Mouse (Mus musculus) heart, adult 9 months (tissue): ENCODE data around the gene Chd2.
"Not testable (repeated sequence)": the region's sequence is repeated elsewhere in the genome, so short reads cannot be mapped to it uniquely, and the experiment has no call there.

Source experiments
- DNase-seq, 2 experiments: peaks; one replicate each; pipeline ENCODE4 v3.0.0; 2022; ENCODE audit warnings: low spot score in 2 of 2

Gene Chd2

GRCm38 (mm10) chr7:73540202-73541078, 1.2 kb downstream of the Chd2 start:
- DNase-seq: no peak

GRCm38 (mm10) chr7:73539116-73539682, 2.4 kb downstream of the Chd2 start:
- no peak for DNase-seq

- no peak for DNase-seq
These were observed 3.1 kb downstream of the Chd2 start for GRCm38 (mm10) chr7:73538424-73539079.

- peak; percentile 100 for DNase-seq
These were observed 3.8 kb downstream of the Chd2 start for GRCm38 (mm10) chr7:73537634-73538423.

DNA sequence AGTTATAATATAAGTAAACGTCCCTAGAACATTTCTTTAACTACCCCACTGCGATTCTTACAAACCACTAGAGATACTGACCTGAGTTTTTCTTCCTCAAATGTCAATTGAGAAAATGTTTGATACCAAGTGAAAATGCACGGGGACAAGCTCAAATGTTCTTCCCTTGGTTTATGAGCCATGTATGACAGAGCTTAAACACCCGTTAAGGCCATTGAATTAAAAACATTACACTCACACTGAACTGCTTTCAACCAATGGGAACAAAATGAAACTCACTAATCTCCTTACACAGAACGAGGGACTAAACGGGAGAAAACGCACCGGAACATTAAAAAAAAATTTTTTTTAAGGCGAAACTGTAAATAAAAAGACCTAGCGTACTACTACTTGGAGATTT, 4.4 kb downstream of the Chd2 start:
- DNase-seq: no peak

- no peak for DNase-seq
These were observed 5.1 kb downstream of the Chd2 start for GRCm38 (mm10) chr7:73536579-73536978.

GRCm38 (mm10) chr7:73535861-73536200, 5.8 kb downstream of the Chd2 start:
- DNase-seq: no peak

DNA sequence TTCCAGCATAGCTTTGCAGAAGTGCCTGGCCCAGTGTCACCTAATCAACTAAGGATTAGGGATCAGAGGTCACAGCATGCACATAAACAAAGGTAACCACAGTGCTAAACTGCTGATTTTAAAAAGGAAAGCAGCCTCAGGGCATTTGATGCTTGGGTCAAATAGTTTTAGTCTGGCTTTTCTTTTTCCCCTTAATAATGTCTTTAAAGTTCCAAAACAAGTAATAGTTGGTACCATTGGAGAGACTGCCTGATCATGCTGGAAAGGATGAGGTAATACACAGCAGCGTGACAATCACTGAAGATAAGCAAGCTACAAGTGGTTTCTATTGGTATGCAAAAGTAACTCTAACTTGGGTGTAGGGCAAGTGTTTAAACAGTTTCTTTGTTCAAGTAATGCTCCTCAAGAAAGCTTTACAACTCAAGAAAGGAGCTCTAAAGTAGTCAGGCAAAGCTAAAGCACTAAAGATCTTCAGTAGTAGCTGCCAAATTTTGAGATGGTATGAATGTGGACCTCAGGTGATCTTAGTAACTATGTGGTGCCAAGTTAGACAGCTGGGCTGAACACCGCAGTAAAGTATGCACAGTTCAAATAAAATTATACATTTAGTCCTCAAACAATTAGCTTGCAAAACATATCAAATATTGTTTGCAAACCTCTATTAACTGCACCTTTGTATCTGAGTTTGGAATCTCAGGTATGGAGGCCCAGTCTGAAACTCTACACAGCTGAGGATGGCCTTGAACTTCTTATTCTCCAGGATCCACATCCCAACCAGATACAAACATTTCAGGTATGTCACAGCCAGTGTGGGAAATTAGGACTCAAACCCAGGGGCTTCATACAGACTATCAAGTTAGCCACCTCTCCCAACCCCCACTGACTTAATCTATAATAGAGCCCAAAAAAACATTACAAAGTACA, 6.4 kb downstream of the Chd2 start:
- DNase-seq: no peak

- peak in 1 of 2 experiments; percentile 63 for DNase-seq
These were observed 8.2 kb downstream of the Chd2 start for GRCm38 (mm10) chr7:73533457-73533856.

- DNase-seq: peak; percentile 59 to 67
These were observed 8.7 kb downstream of the Chd2 start for GRCm38 (mm10) chr7:73532916-73533315.

DNA sequence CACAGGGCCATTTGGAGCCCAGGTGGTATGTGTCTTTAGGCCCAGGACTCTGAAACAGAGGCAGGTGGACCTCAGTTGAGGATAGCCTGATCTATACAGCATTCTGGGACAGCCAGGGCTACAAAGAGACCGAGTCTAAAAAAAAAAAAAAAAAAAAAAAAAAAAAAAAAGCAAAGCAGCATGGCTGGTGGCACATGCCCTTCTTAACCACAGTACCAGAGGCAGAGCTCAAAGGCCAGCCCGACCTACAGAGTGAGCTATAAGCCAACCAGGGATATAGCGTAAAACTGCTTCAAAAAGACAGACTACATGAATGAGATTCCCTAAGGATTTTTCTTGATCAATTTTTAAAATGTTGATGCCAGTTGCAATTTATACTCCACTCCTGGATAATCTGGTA, 9.5 kb downstream of the Chd2 start:
- no peak for DNase-seq

DNA sequence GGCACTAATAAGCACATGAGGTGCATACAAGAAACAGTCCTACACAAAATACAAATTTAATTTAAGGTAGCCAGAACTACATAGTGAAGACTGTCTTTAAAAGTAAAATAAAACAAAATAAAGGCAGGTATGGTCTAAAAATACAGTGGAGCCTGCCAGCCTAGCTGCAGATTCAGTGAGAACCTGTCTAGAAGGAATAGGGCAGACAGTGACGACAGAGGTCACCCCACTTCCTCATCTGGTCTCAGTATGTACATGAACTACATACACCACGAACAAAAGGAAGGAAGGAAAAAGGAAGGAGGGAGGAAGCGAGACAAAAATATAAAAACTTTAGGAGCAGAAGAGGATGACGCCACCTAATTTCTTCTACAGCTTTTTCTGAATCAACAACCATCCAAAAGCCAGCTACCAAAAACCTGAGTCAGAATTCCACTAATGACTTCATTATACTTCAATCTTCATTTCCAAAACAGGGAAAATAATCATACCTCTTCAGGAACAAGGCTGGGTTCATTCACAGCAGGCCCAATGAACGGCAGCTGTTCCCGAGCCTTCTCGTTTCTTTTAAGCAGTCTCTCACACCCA, 10.0 kb downstream of the Chd2 start:
- no peak for DNase-seq

DNA sequence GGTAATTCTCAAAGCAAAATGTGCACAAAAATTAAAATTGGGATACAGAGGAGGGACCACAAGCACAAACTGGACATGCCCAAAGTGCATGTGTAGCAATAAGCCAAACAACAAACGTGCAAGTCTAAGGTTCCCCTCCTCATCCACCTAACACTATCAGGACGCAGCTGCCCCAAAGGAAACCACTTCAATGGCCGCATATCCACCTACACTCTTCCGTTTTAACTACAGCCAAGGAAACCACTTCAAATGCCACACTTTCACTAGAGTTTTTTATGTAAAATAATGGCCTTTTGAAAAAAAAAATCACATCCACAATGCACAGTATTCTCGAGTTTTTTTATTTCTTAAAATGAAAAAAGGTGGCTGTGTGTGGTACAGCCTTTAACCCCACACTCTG, 10.8 kb downstream of the Chd2 start:
- no peak for DNase-seq

DNA sequence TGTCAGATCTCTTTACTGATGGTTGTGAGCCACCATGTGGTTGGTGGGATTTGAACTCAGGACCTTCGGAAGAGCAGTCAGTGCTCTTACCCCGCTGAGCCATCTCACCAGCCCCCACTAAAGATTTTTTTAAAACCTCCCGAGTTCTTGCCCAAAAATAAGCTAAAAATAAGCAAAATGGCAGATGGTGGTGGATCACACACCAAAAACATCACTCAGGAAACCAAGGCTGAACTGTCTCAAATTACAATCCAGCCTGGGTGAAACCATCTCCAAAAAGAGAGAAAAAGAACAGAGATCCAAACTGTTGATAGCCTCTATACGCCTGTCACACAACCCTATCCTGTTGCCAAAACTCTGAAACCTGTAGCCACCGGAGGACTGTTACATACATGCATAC, 11.5 kb downstream of the Chd2 start:
- no peak for DNase-seq

GRCm38 (mm10) chr7:73529261-73529660, 12.4 kb downstream of the Chd2 start:
- DNase-seq: no peak

GRCm38 (mm10) chr7:73528377-73528894, 13.2 kb downstream of the Chd2 start:
- not testable (repeated sequence) for DNase-seq

- DNase-seq: no peak
These were observed 14.4 kb downstream of the Chd2 start for GRCm38 (mm10) chr7:73527225-73527624.

DNA sequence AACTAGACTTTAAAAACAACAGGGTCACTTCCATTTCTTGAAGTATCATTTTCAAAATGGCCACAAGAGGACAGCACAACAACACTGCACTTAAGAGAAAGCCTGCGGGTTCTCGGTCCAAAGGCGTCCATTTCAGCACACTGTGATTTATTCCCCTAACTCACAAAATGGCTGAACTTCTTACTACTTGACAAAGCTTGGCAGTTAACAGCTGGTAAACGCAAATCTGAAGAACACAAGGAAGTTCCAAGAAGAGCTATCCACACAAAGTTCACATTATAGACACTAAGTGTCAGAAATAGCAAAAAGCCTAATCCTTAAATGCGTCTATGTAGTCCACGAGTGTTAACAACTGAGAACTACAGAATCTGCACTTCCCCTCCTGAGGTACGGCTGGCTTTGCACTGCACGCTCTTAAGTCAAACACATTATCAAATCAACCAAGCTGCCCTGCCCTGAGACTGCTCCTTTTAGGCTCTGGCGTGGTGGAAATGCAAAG, 17.1 kb downstream of the Chd2 start:
- peak; percentile 77 to 84 for DNase-seq

GRCm38 (mm10) chr7:73523608-73524259, 17.9 kb downstream of the Chd2 start:
- DNase-seq: no peak

- no peak for DNase-seq
These were observed 18.4 kb downstream of the Chd2 start for GRCm38 (mm10) chr7:73523183-73523582.
